Mouse (Mus musculus) midbrain, postnatal 0 days (tissue): Measurements from ENCODE around the gene Zdhhc7. TPM values are rescaled to one million over a fixed set of nuclear protein-coding genes. Genes with fewer than 3 reads are reported as not detected.

Experiments
- ATAC-seq: fragments of 200-750 bp; cut with Nextera tagmentation; 2 replicates; pipeline ENCODE4 v1.8.0; 2017; ENCODE audit warnings: moderate number of reproducible peaks, mild to moderate bottlenecking, moderate TSS enrichment, moderate library complexity; ENCODE audit not compliant: low FRiP score
- DNase-seq: peaks from one replicate; pipeline ENCODE4 v3.0.0-alpha.2; 2015; ENCODE audit warnings: low spot score
- H3K27ac ChIP-seq: fragments of 300-500 bp; sonication (generic); 2 replicates; pipeline ENCODE4 v1.5.1; 2014; ENCODE audit warnings: low read depth, mild to moderate bottlenecking, low read length, mixed read lengths
- H3K27me3 ChIP-seq: fragments of 300-500 bp; sonication (generic); 2 replicates; pipeline ENCODE4 v1.6.1; 2014; ENCODE audit warnings: low read length, control low read depth, mixed read lengths; ENCODE audit not compliant: insufficient read depth
- H3K36me3 ChIP-seq: fragments of 300-500 bp; sonication (generic); 2 replicates; pipeline ENCODE4 v1.6.1; 2014; ENCODE audit warnings: low read length, control low read depth, mixed read lengths; ENCODE audit not compliant: insufficient read depth
- H3K4me1 ChIP-seq: fragments of 300-500 bp; sonication (generic); 2 replicates; pipeline ENCODE4 v1.6.1; 2014; ENCODE audit warnings: mild to moderate bottlenecking, control low read depth, antibody characterized with exemption, low read length, mixed read lengths; ENCODE audit not compliant: insufficient read depth
- H3K4me2 ChIP-seq: fragments of 300-500 bp; sonication (generic); 2 replicates; pipeline ENCODE4 v1.6.1; 2014; ENCODE audit warnings: low read depth, mild to moderate bottlenecking, low read length, mixed read lengths; ENCODE audit not compliant: poor library complexity, severe bottlenecking
- H3K4me3 ChIP-seq: fragments of 300-500 bp; sonication (generic); 2 replicates; pipeline ENCODE4 v1.5.1; 2014; ENCODE audit warnings: low read depth, mild to moderate bottlenecking, low read length, moderate library complexity
- H3K9ac ChIP-seq: fragments of 300-500 bp; sonication (generic); replicated peaks from 2 replicates; pipeline ENCODE4 v1.6.1; 2014; ENCODE audit warnings: mild to moderate bottlenecking, low read length, moderate library complexity, mixed read lengths; ENCODE audit not compliant: poor library complexity, severe bottlenecking
- H3K9me3 ChIP-seq: fragments of 300-500 bp; sonication (generic); 2 replicates; pipeline ENCODE4 v1.6.1; 2016; ENCODE audit warnings: low read length, control low read depth
- CTCF ChIP-seq: IDR thresholded peaks from 2 replicates; pipeline ENCODE4 v1.5.1; 2016; ENCODE audit warnings: antibody characterized with exemption, mild to moderate bottlenecking
- WGBS: fragments of 180-500 bp; shearing (Covaris S2); extraction: QIAGEN DNeasy Blood & Tissue Kit; methylation state at CpG from one replicate; pipeline ENCODE4 v1.1.7; 2014; 5-methylcytosine and 5-hydroxymethylcytosine counted together
- polyA plus RNA-seq: library from polyadenylated mRNA; unstranded; fragments of >200 nt; fragmentation: Nextera tagmentation; extraction: Ambion mirVana; gene quantifications from 2 replicates; pipeline ENCODE4 v1.2.1, GENCODE M21; 2015
- total RNA-seq: library from RNA; depleted of rRNA; stranded (reverse); fragments of >200 nt; gene quantifications from 2 replicates; pipeline ENCODE4 v1.2.3, GENCODE M21; 2014

The Zdhhc7 gene
- total and polyA plus RNA-seq, 2 experiments from 2014 or later, result 24.6 to 40.8 TPM

- 90% methylated on average over 14 of the region's 14 CpGs for WGBS
Measured at GRCm38 (mm10) chr8:120062742-120063141, 38.5 kb downstream of the Zdhhc7 start.

GRCm38 (mm10) chr8:120057078-120057477, 44.2 kb downstream of the Zdhhc7 start:
- Histone ChIP-seq H3K27ac (no peak overlapping the region), H3K9me3 (no peaks in the 10 kb centered on the region), H3K4me1 (no peaks in the 10 kb centered on the region), H3K36me3 (no peaks in the 10 kb centered on the region), H3K27me3 (no peaks in the 10 kb centered on the region), H3K4me2 (no peak overlapping the region), H3K4me3 (no peak overlapping the region), H3K9ac (no peak overlapping the region)
- DNase-seq (no peak), ATAC-seq (no peak)
- WGBS, result 65% methylated on average over 2 of the region's 2 CpGs
- no peak for TF ChIP-seq CTCF

More at GRCm38 (mm10) chr8:120062742-120063141, 38.5 kb downstream of the Zdhhc7 start:
- ATAC-seq (no peak), DNase-seq (no peak)
- Histone ChIP-seq H3K4me3 (no peak overlapping the region), H3K9me3 (no peaks in the 10 kb centered on the region), H3K4me1 (no peaks in the 10 kb centered on the region), H3K9ac (no peak overlapping the region), H3K27me3 (no peaks in the 10 kb centered on the region), H3K4me2 (no peak overlapping the region), H3K36me3 (no peaks in the 10 kb centered on the region), H3K27ac (no peak overlapping the region)
- TF ChIP-seq CTCF, result no peak

- TF ChIP-seq CTCF, result no peak
- DNase-seq (no peak), ATAC-seq (no peak)
- Histone ChIP-seq H3K27ac (no peak overlapping the region), H3K4me3 (no peak overlapping the region), H3K27me3 (no peaks in the 10 kb centered on the region), H3K4me1 (no peaks in the 10 kb centered on the region), H3K9ac (no peak overlapping the region), H3K4me2 (no peak overlapping the region), H3K9me3 (no peaks in the 10 kb centered on the region), H3K36me3 (no peaks in the 10 kb centered on the region)
- WGBS, result 81% methylated on average over 3 of the region's 3 CpGs
Measured at GRCm38 (mm10) chr8:120054833-120055232, 46.4 kb downstream of the Zdhhc7 start.

- no peak for TF ChIP-seq CTCF
- ATAC-seq (no peak), DNase-seq (no peak)
- Histone ChIP-seq H3K27me3 (no peaks in the 10 kb centered on the region), H3K27ac (no peak overlapping the region), H3K36me3 (no peaks in the 10 kb centered on the region), H3K9ac (no peak overlapping the region), H3K4me3 (no peak overlapping the region), H3K9me3 (no peaks in the 10 kb centered on the region), H3K4me1 (no peaks in the 10 kb centered on the region), H3K4me2 (no peak overlapping the region)
- WGBS, result 88% methylated on average over 8 of the region's 8 CpGs
Measured at GRCm38 (mm10) chr8:120052318-120052717, 49.0 kb downstream of the Zdhhc7 start.

GRCm38 (mm10) chr8:120051908-120052307, 49.4 kb downstream of the Zdhhc7 start:
- H3K4me3 ChIP-seq, result no peak overlapping the region
- ATAC-seq (no peak), DNase-seq (no peak)
- H3K4me1 ChIP-seq, result no peaks in the 10 kb centered on the region
- no peaks in the 10 kb centered on the region for H3K36me3 ChIP-seq
- no peak for TF ChIP-seq CTCF
- WGBS, result 88% methylated on average over 4 of the region's 4 CpGs
- no peak overlapping the region for H3K9ac ChIP-seq
- no peak overlapping the region for H3K27ac ChIP-seq
- no peak overlapping the region for H3K4me2 ChIP-seq
- no peaks in the 10 kb centered on the region for H3K27me3 ChIP-seq
- no peaks in the 10 kb centered on the region for H3K9me3 ChIP-seq

GRCm38 (mm10) chr8:120051006-120051405, 50.3 kb downstream of the Zdhhc7 start:
- no peaks in the 10 kb centered on the region for H3K4me1 ChIP-seq
- no peak overlapping the region for H3K27ac ChIP-seq
- no peak overlapping the region for H3K9ac ChIP-seq
- H3K27me3 ChIP-seq, result no peaks in the 10 kb centered on the region
- no peaks in the 10 kb centered on the region for H3K36me3 ChIP-seq
- H3K9me3 ChIP-seq, result no peaks in the 10 kb centered on the region
- no peak for TF ChIP-seq CTCF
- no peak overlapping the region for H3K4me3 ChIP-seq
- no peak for DNase-seq
- H3K4me2 ChIP-seq, result no peak overlapping the region
- 73% methylated on average over 4 of the region's 4 CpGs for whole genome bisulfite sequencing
- no peak for ATAC-seq
